Mouse (Mus musculus): Measurements from ENCODE around the gene Pabpn1. TPM values are rescaled to one million over a fixed set of nuclear protein-coding genes. Genes with fewer than 3 reads are reported as not detected.

Gene Pabpn1
- polyA plus RNA-seq, 1 experiment from 2014 or later = 203 TPM

GRCm38 (mm10) chr14:54897445-54897844 lies 5.1 kb downstream of the Pabpn1 start:
- H3K9me3 ChIP-seq = no peaks in the 10 kb centered on the region
- H3K27me3 ChIP-seq = no peaks in the 10 kb centered on the region
- H3K36me3 ChIP-seq = peaks cover 37% of the 10 kb centered on the region
- peaks cover 29% of the 10 kb centered on the region for H3K4me1 ChIP-seq (replicated peaks)
- H3K4me3 ChIP-seq (replicated peaks) = no peak overlapping the region; the same call in 1 of the 2 replicates
- H3K27ac ChIP-seq = no peak overlapping the region
- no peak overlapping the region for H3K4me2 ChIP-seq (replicated peaks)
- no peak overlapping the region for H3K9ac ChIP-seq (replicated peaks)
- ATAC-seq = no peak
- WGBS = 70% methylated on average over 2 of the region's 2 CpGs

GRCm38 (mm10) chr14:54900383-54900782 lies 8.1 kb downstream of the Pabpn1 start:
- Histone ChIP-seq H3K27ac (peak overlapping the region; percentile 1; the same call in 1 of the 2 replicates), H3K9ac (replicated peaks) (no peak overlapping the region), H3K4me3 (replicated peaks) (no peak overlapping the region), H3K4me2 (replicated peaks) (no peak overlapping the region), H3K9me3 (no peaks in the 10 kb centered on the region), H3K4me1 (replicated peaks) (peaks cover 20% of the 10 kb centered on the region), H3K27me3 (no peaks in the 10 kb centered on the region), H3K36me3 (peaks cover 55% of the 10 kb centered on the region)
- under 1% methylated on average over 3 of the region's 3 CpGs for WGBS
- ATAC-seq = peak; percentile 63

GRCm38 (mm10) chr14:54903641-54904040 lies 11.3 kb downstream of the Pabpn1 start:
- H3K9ac ChIP-seq (replicated peaks) = no peak overlapping the region
- no peak for ATAC-seq
- H3K36me3 ChIP-seq = peaks cover 56% of the 10 kb centered on the region
- no peaks in the 10 kb centered on the region for H3K27me3 ChIP-seq
- H3K4me2 ChIP-seq (replicated peaks) = no peak overlapping the region
- WGBS = 93% methylated on average over 4 of the region's 4 CpGs
- no peak overlapping the region for H3K4me3 ChIP-seq (replicated peaks)
- no peak overlapping the region for H3K27ac ChIP-seq
- 0 out of 2 replicates have a peak, but pooled peaks cover 7% of the 10 kb centered on the region for H3K4me1 ChIP-seq (replicated peaks)
- no peaks in the 10 kb centered on the region for H3K9me3 ChIP-seq

- no peak overlapping the region for H3K4me3 ChIP-seq (replicated peaks)
- H3K9me3 ChIP-seq = no peaks in the 10 kb centered on the region
- H3K27ac ChIP-seq = no peak overlapping the region
- peaks cover 66% of the 10 kb centered on the region for H3K36me3 ChIP-seq
- no peak overlapping the region for H3K9ac ChIP-seq (replicated peaks)
- peaks cover 46% of the 10 kb centered on the region for H3K4me1 ChIP-seq (replicated peaks)
- no peak overlapping the region for H3K4me2 ChIP-seq (replicated peaks)
- H3K27me3 ChIP-seq = no peaks in the 10 kb centered on the region
- ATAC-seq = no peak
- WGBS = 95% methylated on average over 7 of the region's 7 CpGs
Measured at GRCm38 (mm10) chr14:54908682-54909081, 16.4 kb downstream of the Pabpn1 start.

GRCm38 (mm10) chr14:54912109-54912850 lies 20.0 kb downstream of the Pabpn1 start:
- Histone ChIP-seq H3K4me2 (replicated peaks) (peak overlapping the region; percentile 92), H3K27ac (peak overlapping the region; percentile 90), H3K9ac (replicated peaks) (peak overlapping the region; percentile 97), H3K36me3 (peaks cover 52% of the 10 kb centered on the region), H3K4me3 (replicated peaks) (peak overlapping the region; percentile 79), H3K4me1 (replicated peaks) (peaks cover 49% of the 10 kb centered on the region), H3K9me3 (no peaks in the 10 kb centered on the region), H3K27me3 (no peaks in the 10 kb centered on the region)
- peak; percentile 75 for ATAC-seq
- 3% methylated on average over 44 of the region's 69 CpGs for WGBS

GRCm38 (mm10) chr14:54912886-54913285 lies 20.6 kb downstream of the Pabpn1 start, which contains the start of gene Slc22a17:
TSS of gene Slc22a17 (minus strand) at chr14:54913132.
- Histone ChIP-seq H3K4me3 (replicated peaks) (peak within 1 kb of the TSS; percentile 79), H3K4me1 (replicated peaks) (peaks cover 48% of the 10 kb centered on the region), H3K4me2 (replicated peaks) (peak within 1 kb of the TSS; percentile 92), H3K27me3 (no peaks in the 10 kb centered on the region), H3K9me3 (no peaks in the 10 kb centered on the region), H3K9ac (replicated peaks) (peak within 1 kb of the TSS; percentile 97), H3K27ac (peak within 1 kb of the TSS; percentile 90), H3K36me3 (peaks cover 51% of the 10 kb centered on the region)
- WGBS = under 1% methylated on average over 28 of the region's 28 CpGs
- peak; percentile 98 for ATAC-seq

GRCm38 (mm10) chr14:54913343-54913742 lies 21.0 kb downstream of the Pabpn1 start:
- H3K9ac ChIP-seq (replicated peaks) = peak overlapping the region; percentile 97

GRCm38 (mm10) chr14:54920076-54920685 lies 27.9 kb downstream of the Pabpn1 start:
- Histone ChIP-seq H3K36me3 (peaks cover 66% of the 10 kb centered on the region), H3K4me1 (replicated peaks) (peaks cover 16% of the 10 kb centered on the region), H3K9me3 (peaks cover 16% of the 10 kb centered on the region), H3K27ac (no peak overlapping the region), H3K27me3 (no peaks in the 10 kb centered on the region), H3K4me3 (replicated peaks) (no peak overlapping the region), H3K4me2 (replicated peaks) (no peak overlapping the region), H3K9ac (replicated peaks) (no peak overlapping the region)
- WGBS = 96% methylated on average over 16 of the region's 16 CpGs
- ATAC-seq = no peak

More at GRCm38 (mm10) chr14:54913343-54913742, 21.0 kb downstream of the Pabpn1 start:
- Histone ChIP-seq H3K4me2 (replicated peaks) (peak overlapping the region; percentile 92), H3K27ac (peak overlapping the region; percentile 90), H3K27me3 (no peaks in the 10 kb centered on the region), H3K4me3 (replicated peaks) (peak overlapping the region; percentile 79), H3K4me1 (replicated peaks) (peaks cover 45% of the 10 kb centered on the region), H3K36me3 (peaks cover 50% of the 10 kb centered on the region), H3K9me3 (no peaks in the 10 kb centered on the region)
- 14% methylated on average over 10 of the region's 10 CpGs for WGBS
- ATAC-seq = peak; percentile 22; the same call in 1 of the 2 replicates

- WGBS = 10% methylated on average over 7 of the region's 7 CpGs
- peaks cover 25% of the 10 kb centered on the region for H3K36me3 ChIP-seq
- H3K27ac ChIP-seq = peak overlapping the region; percentile 91
- H3K4me3 ChIP-seq (replicated peaks) = peak overlapping the region; percentile 54
- ATAC-seq = peak; percentile 46
- H3K9me3 ChIP-seq = peaks cover 16% of the 10 kb centered on the region
- H3K9ac ChIP-seq (replicated peaks) = peak overlapping the region; percentile 73
- peak overlapping the region; percentile 69 for H3K4me2 ChIP-seq (replicated peaks)
- no peaks in the 10 kb centered on the region for H3K27me3 ChIP-seq
- H3K4me1 ChIP-seq (replicated peaks) = peaks cover 39% of the 10 kb centered on the region
Measured at GRCm38 (mm10) chr14:54924641-54925348, 32.5 kb downstream of the Pabpn1 start.

GRCm38 (mm10) chr14:54925349-54926342 lies 33.3 kb downstream of the Pabpn1 start, which contains the start of gene Efs:
TSS of gene Efs (minus strand) at chr14:54926126.
- Histone ChIP-seq H3K9me3 (peaks cover 15% of the 10 kb centered on the region), H3K4me3 (replicated peaks) (peak within 1 kb of the TSS; percentile 54), H3K4me2 (replicated peaks) (peak within 1 kb of the TSS; percentile 69), H3K9ac (replicated peaks) (peak within 1 kb of the TSS; percentile 73), H3K27me3 (no peaks in the 10 kb centered on the region), H3K4me1 (replicated peaks) (peaks cover 44% of the 10 kb centered on the region), H3K27ac (peak within 1 kb of the TSS; percentile 91), H3K36me3 (peaks cover 16% of the 10 kb centered on the region)
- ATAC-seq = peak; percentile 68
- WGBS = under 1% methylated on average over 53 of the region's 57 CpGs
